Mouse (Mus musculus): ENCODE measurements around the gene C2cd4b.

C2cd4b gene

DNA sequence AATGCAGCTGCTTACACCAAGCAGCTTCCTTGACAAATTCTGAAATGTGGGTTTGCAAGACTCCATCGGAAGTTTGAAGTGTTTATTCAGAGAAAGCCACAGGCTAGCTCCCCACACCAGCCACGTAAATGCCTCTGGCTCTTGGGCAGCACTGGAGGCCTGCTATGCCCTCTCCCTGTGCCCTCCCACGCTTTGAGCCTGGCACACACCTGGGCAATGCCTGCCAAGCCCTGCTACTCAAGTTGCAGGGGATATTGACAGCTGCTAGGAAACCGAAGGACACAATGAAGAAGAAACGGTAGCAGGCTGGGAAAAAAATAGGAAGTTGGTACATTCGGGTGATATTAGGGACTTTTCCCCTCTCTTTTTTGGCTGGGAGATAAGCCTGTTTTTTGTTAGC, 15.0 kb downstream of the C2cd4b start:
- DNase-seq (ENCODE audit: low spot score) = no peak

DNA sequence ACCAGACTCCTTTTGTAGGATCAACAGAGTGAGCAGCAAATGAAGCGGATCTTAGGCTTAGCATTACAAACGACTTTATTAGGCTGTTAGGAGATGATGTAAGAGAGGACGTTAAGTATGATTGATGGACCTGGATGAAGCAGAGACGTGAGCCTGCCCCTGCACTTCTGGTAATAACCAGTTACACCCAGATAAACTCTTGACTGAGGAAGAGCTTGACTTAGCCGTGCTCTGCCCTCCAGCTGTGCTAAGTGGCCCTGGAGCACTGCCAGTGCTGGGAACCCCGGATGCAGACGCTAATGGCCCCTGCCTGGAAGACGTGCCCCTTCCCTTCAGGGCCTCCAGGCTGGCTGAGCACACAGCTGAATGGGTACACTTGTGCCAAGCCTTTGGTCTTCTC, 19.3 kb downstream of the C2cd4b start:
- no peak for DNase-seq (ENCODE audit: low spot score)

DNA sequence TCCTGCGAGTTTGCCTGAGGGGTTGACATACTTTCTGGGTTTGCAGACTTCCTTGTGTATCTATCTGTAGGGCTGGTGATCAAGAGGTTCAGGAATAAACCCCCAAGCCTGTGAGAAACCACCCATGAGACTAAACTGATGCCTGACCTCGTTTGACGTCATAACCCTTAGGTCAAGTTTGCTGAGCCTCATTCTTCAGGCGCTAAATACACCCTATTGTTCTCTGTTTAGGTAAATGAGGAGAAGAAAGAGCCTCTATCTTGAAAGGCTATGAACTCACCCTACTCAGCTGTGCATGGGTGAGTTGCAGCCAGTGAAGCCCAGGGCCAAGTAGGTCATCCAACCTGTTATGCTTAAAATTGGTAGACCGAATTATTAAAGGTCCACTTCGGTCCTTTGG, 23.5 kb downstream of the C2cd4b start:
- no peak for DNase-seq (ENCODE audit: low spot score)

DNA sequence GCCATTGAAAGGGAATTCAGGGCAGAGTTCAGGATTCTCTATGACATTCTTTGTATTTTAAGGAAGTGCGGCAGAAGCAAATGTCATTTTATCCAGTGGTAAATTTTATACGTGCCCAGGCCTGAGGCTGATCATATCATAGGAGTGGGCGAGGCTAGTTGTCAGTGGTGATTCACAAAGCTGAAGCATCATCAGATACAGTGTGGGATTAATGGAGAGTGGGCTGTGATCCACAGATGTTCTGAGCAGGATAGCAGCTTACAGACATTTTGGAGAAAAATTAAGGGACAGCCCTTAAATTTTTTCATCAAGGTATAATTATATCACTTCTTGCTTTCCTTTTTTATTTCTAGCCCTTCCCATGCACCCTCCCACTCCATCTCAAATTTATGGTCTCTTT, 24.2 kb downstream of the C2cd4b start:
- no peak for DNase-seq (ENCODE audit: low spot score)

DNA sequence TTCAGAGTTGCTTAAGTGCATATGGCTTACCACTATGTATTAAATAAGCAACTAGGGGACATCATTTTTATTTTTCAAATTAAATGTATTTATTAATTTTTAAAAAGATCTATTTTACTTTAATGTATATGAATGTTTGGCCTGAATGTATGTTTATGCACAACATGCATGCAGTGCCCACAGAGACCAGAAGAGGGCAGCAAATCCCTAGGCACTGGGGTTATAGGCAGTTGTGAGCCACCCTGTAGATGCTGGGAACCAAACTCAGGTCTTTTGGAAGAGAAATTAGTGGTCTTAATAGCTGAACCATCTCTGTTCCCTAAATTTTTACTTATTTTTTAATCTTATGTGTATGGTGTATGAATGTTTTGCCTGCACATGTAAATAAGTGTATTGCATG, 24.7 kb downstream of the C2cd4b start:
- DNase-seq (ENCODE audit: low spot score) = no peak

DNA sequence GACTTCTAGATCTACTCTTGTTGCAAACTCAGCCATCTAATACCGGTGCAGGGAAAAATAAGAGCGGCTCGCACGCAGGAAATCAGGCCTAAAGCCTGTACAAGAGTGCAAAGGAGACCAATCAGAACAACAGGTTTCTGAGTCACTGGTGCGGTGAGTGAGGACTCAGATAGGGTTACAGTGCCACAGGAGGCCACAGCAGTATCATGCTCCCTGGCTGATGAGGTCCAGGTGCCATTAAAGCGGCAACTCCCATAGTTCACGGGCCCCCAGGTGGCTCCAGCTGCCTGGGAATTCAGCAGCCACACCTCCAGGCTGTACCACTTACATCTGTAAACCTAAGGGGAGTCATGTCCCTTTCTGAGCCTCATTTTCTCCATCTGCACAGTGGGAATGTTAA, 27.1 kb downstream of the C2cd4b start:
- no peak for DNase-seq (ENCODE audit: low spot score)

DNA sequence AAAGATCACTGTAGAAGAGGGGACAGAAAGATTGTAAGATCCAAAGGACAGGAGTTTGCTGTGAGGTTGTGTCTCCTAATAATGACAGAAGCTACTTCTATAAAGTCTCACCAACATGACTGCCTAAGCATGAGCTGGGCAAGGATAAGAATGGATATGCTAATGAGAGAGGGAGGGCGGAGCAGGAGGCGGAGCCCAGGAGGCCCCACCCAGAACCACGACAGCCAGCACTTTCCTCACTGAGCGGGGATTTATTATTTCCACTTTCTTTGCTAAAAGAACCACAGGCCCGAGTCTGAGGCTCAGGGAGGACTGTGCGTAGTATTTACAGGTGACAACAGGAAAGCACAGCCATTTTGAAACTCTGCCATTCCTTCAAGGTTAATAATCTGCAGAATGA, 28.4 kb downstream of the C2cd4b start:
- DNase-seq (ENCODE audit: low spot score) = no peak

DNA sequence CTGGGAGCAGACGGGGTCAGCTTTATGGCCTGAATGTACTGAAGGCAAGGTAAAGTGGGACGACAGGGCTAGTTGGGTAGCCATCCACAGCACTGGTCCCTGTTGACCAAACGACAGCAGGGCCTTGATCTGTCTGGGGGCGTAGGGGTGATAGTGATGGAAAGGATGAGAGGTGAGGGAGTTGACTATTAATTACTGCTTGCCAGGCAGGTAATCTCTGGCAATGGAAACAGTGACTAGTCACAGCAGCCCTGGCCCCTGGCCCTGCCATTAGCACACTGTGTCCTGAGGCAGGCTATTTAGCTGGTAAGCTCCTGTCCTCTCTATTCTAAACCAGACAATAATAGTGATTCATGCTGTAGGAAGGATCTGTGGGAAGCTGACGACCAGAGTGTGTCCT, 33.2 kb downstream of the C2cd4b start:
- no peak for DNase-seq (ENCODE audit: low spot score)

DNA sequence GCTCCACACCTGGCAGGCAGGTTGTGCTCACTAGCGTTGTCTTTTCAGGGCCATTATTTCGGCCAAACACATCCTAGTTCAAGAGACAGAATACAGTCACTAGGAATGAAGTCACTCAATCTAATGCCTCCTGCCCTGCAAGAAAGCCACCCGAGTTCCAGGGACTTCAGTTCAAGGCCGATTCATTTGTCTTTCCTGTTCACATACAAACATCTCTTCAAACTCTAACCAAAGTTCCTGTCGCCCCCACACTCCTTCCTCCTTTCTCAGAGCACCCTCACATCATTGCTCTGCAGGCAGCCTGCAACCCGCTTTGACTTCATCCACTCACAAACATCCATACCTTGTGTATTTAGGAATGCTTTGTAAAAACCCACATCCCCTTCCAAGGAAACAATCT, 34.3 kb downstream of the C2cd4b start:
- no peak for DNase-seq (ENCODE audit: low spot score)

DNA sequence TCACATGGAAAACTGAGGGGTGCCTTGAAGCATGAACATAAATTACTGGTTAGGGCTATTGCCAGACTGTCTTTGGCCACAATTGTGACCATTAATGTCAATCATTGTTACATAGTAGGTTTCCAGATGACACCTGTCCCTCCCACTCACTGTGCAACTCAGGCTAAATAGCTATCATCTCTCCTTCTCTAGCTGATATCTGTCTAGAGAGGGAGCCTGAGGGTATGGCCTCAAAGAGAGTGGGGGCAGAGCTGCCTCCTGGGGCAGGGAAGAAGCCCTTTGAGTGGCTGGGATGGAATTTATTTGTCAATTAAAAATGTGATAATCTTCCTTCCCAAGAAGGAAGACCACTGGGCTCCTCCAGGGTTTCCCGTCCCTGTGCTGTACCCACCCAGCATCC, 35.0 kb downstream of the C2cd4b start:
- DNase-seq (ENCODE audit: low spot score) = no peak

DNA sequence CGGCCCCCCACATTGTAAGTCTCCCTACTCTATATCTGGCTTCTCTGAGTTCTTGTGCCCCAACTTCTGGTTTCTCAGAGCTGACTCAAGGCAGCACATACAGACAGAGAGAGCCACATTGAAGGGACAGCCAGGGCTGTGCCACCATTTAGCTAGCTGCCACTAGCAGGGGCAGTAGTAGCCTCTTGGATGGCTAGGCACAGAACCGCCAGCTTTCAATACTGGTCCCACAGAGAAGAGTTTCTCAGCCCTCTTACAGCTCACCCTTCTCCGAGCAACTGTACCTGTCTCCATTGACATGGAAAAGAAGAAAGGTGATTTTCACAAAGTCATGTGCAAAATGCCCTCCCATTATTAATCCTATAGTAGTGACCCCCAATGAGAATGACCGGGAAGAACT, 35.4 kb downstream of the C2cd4b start:
- DNase-seq (ENCODE audit: low spot score) = no peak

DNA sequence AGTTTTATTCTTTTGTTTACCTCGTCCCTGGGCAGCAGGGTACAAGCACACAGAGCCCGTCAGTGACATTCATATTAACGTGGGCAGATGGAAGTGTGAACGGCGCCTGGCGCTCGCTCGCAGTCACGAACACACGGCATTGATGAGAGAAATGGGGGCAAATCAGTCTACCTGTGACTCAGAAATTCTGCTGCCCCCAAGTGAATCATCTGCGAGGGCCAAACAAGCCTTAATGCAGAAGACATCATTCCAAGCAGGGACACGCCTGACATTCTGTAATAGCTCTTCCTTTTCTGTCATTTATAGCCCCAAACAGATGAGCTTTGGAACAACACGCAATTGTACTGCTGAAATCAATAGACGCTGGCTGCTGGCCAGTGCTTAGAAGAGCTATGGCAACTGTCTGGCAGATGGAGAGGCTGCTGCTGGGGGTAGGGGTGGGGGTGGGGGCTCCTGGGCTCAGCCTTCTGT, 36.0 kb downstream of the C2cd4b start:
- no peak for DNase-seq (ENCODE audit: low spot score)

DNA sequence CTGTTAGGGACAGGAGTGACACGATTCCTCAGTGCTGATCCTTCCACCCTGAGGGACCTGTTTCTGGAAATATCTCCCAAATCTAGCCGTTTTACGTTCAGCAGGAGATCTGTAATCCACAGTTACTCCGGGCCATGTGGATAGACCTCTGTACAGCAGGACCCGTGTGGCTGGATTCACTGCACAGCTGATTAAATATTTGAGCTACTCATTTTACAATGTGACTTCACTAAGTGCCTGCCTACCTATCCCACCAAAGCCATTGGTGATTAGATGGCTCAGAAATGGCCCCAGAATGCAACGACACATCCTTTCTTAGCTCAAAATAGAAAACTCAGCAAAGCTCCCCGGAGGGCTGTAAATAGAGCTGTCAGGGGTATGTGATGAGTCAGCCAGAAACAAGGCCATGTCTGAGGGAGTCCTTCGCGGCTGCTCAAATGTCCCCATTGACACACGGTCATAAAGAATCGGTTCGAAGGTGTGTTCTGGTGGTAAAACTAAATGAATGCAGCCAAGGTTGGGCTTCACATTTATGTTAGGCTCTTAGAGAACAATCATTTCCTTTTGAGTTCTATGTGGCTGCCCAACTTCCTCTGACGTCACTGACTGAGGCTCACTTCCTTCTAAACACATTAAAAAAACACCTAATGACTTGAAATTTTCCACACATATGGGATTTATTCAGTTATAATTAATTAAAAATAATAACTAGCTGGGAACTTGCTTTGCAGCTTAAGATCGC, 40.0 kb downstream of the C2cd4b start:
- no peak for DNase-seq (ENCODE audit: low spot score)

DNA sequence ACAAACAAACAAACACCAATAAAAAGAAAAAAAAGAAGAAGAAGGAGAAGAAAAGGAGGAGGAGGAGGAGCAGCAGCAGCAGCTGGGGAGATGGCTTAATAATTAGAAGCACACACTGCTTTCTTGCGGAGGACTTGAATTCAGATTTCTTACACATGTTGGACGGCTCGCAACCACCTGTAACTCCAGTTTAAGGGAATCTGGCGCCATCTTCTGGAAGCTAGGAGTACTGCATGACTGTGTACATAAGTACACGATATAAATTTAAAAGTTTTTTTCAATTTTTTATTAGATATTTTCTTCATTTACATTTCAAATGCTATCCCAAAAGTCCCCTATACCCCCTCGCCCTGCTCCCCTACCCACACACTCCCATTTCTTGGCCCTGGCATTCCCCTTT, 43.0 kb downstream of the C2cd4b start:
- DNase-seq (ENCODE audit: low spot score) = peak; percentile 20

DNA sequence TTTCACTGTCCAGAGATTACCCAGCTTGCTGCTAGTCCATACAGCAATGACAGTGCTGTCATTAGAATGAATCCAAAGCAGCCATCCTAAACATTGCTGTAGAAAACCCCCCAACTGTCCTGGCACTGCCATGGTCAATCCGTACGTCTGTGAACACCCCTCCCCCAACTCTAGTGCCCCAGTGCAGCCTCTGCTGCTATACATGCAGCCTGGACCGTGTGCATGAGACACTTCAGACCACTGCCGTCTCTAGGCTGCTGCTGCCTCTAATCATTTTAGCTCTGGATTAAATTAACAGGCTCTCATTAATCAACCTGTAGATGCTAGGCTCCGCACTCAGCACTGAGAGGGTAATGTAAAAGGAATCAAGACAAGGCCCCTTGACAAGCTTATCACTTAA, 47.8 kb downstream of the C2cd4b start:
- no peak for DNase-seq (ENCODE audit: low spot score)

DNA sequence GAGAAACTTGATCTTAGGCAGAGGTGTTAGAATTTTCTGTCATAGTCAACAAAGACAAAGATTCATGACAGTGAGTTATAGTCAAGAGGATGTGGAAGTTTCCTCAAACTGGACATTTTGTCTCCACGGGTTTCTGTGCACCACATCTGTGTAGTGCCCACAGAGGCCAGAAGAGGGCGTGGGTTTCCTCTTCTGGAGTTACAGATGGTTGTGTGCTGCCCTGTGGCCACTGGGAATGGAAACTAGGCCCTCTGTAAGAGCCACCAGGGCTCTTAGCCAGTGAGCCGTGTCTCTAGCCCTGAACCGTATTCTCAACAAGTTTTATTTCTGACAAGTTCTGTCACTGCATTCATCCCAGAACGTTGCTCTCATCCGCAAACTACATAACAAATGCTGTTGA, 51.3 kb downstream of the C2cd4b start:
- no peak for DNase-seq (ENCODE audit: low spot score)
